Mouse (Mus musculus) liver, adult 2 months (tissue): ENCODE measurements around the gene Mgat4a.
"Not testable (repeated sequence)": the region's sequence is repeated elsewhere in the genome, so short reads cannot be mapped to it uniquely, and the experiment has no call there.

Experiments used
- CTCF ChIP-seq: fragments of 200-500 bp; IDR thresholded peaks from 2 replicates; pipeline ENCODE4 v1.5.1; 2011; ENCODE audit warnings: low read depth, low read length, control low read depth
- POLR2A ChIP-seq: fragments of 200-500 bp; IDR thresholded peaks from 2 replicates; pipeline ENCODE4 v1.6.1; 2011; ENCODE audit warnings: low read length, control low read depth; ENCODE audit not compliant: insufficient read depth; ENCODE audit errors: extremely low read depth

GRCm38 (mm10) chr1:37523548-37523947 lies 17.3 kb downstream of the Mgat4a start:
- TF ChIP-seq CTCF, POLR2A: not testable (repeated sequence)
